Mouse (Mus musculus) erythroblast, embryonic 14.5 days (primary cell): ENCODE results near the gene Cenpa.

Experiments
- GATA1 ChIP-seq: IDR thresholded peaks from 2 replicates; pipeline ENCODE4 v1.6.1; 2012; ENCODE audit warnings: low read length, inconsistent platforms, mixed read lengths
- TAL1 ChIP-seq: IDR thresholded peaks from 3 replicates; pipeline ENCODE4 v1.6.1; 2012; ENCODE audit warnings: low read length, inconsistent platforms, mixed read lengths

GRCm38 (mm10) chr5:30659042-30659441 lies 7.5 kb upstream of the Cenpa start:
- no peak for TF ChIP-seq TAL1
- TF ChIP-seq GATA1, result no peak
